Mouse (Mus musculus): ENCODE measurements around the gene Fam181b. TPM values are rescaled to one million over a fixed set of nuclear protein-coding genes. Genes with fewer than 3 reads are reported as not detected.
A peak's percentile ranks its signal among the peaks of the same experiment; 100 is the strongest.

The Fam181b gene
- total RNA-seq, 2 experiments from 2014 or later, result 18.4 to 23.0 TPM

DNA sequence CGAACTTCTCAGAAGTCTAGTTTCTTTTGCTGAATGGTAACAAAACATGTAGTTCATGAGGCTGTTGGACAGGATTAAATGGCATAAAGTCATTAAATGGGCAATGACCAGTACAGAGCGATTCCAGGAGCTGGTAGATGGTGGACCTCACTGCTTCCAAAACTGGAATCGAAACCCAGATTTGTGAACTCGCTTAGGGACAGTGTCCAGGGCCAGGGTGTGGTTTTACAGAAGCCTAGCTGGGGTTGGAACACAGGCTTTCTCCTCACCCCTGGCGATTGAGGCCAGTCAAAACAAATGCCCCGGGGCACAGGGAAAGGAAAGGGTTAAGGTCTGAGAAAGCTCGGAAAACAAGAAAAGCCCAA lies 263 bp upstream of the Fam181b start:
- intact Hi-C loops (cut with DNase I), result no loop called here
- Histone ChIP-seq H3K27ac (no peak overlapping the region), H3K4me3 (peak overlapping the region; percentile 64)
- no peak for TF ChIP-seq CTCF (IDR thresholded peaks at IDR 0.05)
- DNase-seq (ENCODE audit: extremely low spot score in 1 of 2, low spot score in 2 of 2), result no peak

DNA sequence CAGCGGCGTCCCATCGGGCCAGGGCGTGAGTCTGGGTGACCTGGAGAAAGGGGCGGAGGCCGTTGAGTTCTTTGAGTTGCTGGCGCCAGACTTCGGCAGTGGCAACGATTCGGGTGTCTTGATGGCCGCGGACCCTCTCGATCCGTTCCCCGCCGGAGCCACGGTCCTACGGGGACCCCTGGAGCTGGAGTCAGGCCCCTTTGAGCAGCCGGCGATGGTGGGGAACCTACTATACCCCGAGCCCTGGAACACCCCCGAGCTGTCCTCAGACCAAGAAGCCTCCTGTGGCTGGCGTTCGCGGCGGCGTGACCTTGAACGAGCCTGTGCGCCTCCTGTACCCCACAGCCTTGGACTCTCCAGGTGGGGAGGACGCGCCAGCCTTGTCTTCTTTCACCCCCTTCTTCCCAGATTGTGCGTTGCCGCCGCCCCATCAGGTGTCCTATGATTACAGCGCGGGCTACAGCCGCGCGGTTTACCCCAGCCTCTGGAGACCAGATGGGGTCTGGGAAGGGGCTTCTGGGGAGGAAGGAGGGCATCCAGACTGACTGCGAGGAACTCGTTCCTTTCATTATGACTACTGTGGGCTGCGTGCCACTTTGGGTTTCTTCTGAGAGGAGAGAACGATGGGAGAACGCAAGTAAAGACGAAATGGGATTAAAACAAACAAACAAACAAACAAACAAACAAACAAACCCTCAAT lies 1.2 kb downstream of the Fam181b start:
- Histone ChIP-seq H3K4me3 (peak overlapping the region; percentile 64), H3K27ac (peak overlapping the region; percentile 79)
- TF ChIP-seq CTCF (IDR thresholded peaks at IDR 0.05), result no peak
- no peak for DNase-seq (ENCODE audit: extremely low spot score in 1 of 2, low spot score in 2 of 2)
- intact Hi-C loops (cut with DNase I), result loop anchor here (10.0 kb wide), 1 partner anchor 96 kb away; no protein-coding TSS in a partner anchor

DNA sequence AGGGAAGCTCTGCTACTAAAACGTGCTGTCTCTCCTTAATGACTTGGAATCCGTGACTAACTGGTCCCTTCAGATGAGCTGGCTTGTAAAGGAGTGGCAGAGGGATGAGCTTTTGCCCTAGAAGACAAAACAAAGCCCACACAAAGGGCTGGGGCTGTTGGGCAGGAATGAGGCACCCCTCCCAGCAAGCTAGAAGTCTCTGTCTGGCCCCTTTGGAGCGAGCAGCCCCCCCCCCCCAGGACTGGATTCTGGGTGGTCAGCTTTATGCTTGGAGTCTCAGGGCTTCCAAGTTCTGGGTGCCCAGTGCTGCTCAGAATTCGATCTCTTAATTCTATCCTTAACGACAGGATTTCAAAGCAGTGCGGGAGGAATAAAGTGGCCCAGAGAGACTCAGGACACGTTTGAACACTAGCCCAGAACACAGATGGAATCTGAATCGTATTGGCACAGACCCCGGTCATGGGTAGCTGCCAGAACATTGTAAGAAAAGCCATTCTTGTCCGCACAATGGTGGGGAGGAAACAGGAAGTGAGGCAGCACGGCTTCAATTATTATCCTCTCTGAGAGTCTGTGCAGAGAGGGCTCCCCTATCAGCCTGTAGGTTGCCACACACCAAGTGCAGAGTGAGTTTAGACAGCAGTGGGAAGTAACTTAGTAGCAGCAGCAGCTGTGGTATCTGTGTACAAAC lies 13.8 kb downstream of the Fam181b start:
- TF ChIP-seq CTCF (IDR thresholded peaks at IDR 0.05), result no peak
- H3K4me3 ChIP-seq, result no peak overlapping the region; the same call in 1 of the 2 replicates
- intact Hi-C loops (cut with DNase I), result loop anchor here (2.0 kb wide), 1 partner anchor 219 kb away; the partner anchor contains the start of genes Ddias and Prcp
- H3K27ac ChIP-seq, result peak overlapping the region; percentile 2; the same call in 1 of the 2 replicates
- peak; percentile 53 to 61 for DNase-seq (ENCODE audit: extremely low spot score in 1 of 2, low spot score in 2 of 2)

DNA sequence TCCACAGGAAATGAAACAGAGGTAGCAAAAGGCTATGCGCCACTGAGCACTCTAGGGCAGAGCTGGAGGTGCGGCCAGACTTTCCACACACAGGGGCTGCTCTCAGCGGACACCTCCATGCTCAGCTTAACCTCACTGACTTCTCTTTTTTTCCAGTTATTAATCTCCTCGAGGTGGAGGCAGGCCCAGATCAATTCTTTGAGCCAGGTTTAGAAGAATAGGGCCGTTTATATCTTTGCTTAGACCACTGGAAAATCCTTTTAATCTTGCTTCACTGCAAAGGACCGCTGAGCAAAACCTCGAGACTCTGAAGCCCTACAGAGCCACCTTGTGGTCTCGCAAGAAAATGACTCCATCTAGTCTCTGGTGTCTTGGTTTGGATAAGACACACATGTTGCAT lies 15.8 kb downstream of the Fam181b start:
- H3K4me3 ChIP-seq, result no peak overlapping the region; the same call in 1 of the 2 replicates
- H3K27ac ChIP-seq, result no peak overlapping the region
- DNase-seq (ENCODE audit: extremely low spot score in 1 of 2, low spot score in 2 of 2), result peak; percentile 50 to 57
- peak; percentile 77 for TF ChIP-seq CTCF (IDR thresholded peaks at IDR 0.05)
- intact Hi-C loops (cut with DNase I), result loop anchor here (2.0 to 5.0 kb wide), 3 partner anchors 128 to 221 kb away; partner anchors contain the start of genes Ddias and Prcp

DNA sequence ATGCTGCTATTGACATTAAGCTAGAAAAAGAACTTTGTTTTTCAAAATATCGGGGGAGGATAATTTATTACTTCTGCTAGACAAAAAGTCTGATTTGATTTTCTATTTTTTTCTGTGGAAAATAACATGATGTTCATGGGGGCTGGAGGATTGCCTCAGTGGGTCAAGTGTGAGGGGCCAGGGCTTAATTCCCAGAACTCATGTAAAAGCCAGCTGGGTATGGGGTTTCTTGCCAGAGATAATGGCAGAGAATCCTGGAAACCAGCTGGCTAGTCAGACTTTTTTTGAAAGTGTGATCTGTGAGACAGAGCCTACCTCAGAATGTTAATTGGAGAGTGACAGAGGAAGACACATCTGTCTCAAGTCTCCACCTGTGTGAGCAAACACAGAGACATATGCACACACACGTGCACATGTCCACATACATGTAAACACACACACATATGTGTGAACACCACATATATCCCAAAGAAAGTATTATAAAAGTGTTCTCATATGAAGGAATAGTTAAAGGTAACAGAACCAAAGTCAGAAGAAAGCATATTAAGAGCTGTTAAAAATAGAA lies 25.2 kb downstream of the Fam181b start:
- Histone ChIP-seq H3K4me3 (no peak overlapping the region), H3K27ac (no peak overlapping the region)
- DNase-seq (ENCODE audit: extremely low spot score in 1 of 2, low spot score in 2 of 2), result no peak
- intact Hi-C loops (cut with DNase I), result no loop called here
- TF ChIP-seq CTCF (IDR thresholded peaks at IDR 0.05), result no peak

DNA sequence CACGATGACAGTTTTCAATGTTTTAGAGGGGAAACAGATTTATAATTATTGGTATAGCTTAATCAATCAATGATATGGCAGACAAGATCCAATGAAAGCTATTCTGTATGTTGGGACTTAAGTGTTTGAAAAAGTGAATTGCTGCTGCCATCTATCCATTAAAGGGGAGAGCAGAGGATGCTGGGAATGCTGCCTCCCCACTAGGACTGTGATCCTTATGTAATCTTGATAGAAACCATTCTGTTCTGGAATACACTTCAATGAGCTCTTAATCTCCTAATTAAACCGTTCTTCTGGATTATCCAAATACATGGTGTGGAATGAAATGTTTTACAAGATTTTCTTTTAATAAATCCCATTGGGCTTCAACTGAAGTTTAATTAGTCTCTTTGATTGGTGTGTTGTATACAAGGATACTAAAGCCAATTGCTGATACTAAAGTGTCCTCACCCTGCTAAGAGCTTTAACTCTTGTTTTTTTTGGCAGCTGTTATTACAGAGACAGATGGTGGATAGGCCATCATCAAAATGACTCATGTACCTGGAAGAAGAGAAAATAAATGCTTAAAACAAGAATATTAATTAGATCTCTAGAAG lies 30.8 kb downstream of the Fam181b start:
- Histone ChIP-seq H3K4me3 (no peak overlapping the region), H3K27ac (no peak overlapping the region)
- intact Hi-C loops (cut with DNase I), result no loop called here
- no peak for DNase-seq (ENCODE audit: extremely low spot score in 1 of 2, low spot score in 2 of 2)
- TF ChIP-seq CTCF (IDR thresholded peaks at IDR 0.05), result no peak

DNA sequence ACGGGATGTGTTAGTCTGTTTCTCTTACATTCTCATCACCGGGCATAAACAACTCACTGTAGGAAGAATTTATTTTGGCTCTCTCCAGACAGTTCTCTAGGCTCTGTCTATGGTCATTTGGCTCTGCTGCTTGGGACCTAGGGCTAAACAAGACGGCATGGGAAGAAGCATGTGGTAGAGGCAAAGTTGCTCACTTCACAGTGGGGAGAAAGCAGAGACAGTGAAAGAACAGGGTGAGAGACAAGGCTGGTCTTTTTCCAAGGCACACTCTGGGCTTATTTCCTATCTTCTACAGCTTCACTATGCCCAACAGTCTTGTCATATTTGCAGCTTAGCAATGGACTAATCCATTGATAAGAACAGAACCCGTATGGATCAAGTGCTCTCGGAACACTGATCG lies 31.4 kb downstream of the Fam181b start:
- Histone ChIP-seq H3K27ac (no peak overlapping the region), H3K4me3 (no peak overlapping the region)
- intact Hi-C loops (cut with DNase I), result no loop called here
- TF ChIP-seq CTCF (IDR thresholded peaks at IDR 0.05), result no peak
- DNase-seq (ENCODE audit: extremely low spot score in 1 of 2, low spot score in 2 of 2), result no peak

DNA sequence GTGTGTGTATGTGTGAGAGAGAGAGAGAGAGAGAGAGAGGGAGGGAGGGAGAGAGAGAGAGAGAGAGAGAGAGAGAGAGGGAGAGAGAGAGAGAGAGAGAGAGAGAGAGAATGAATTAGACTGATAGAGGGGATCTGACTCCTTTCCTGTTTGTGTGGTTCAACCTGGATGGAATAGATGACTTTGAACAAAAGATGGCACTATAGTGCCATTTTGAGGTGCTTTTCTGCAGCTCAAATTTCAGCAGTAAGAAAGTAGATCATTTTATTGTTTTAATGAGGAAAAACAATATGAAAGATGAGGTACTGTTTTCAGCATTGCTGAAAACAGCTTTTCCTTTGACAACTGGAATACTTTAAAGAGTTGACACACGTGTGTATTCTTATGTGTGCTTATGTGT lies 37.9 kb downstream of the Fam181b start:
- TF ChIP-seq CTCF (IDR thresholded peaks at IDR 0.05), result peak; percentile 31
- intact Hi-C loops (cut with DNase I), result no loop called here
- DNase-seq (ENCODE audit: extremely low spot score in 1 of 2, low spot score in 2 of 2), result no peak
- H3K4me3 ChIP-seq, result no peak overlapping the region
- no peak overlapping the region for H3K27ac ChIP-seq

DNA sequence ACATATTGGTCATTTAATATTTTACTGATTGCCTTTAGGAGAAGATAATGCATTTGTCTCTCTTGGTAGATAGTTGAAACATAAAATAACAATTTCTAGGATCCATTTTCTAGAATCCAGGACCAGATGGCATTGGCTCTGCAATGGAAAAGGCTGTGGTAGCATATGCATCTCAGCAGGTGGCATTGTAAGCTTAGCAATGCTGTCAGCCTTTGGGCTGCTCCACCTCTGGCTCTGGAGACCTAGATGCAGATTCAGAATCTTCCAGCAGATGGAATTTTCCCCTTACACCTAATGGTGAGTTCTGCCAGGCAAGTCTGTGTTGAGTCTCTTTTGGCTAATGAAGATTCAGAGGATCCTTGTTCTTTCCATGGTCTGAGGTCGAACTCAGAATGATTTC lies 44.3 kb downstream of the Fam181b start:
- intact Hi-C loops (cut with DNase I), result loop anchor here (10.0 kb wide), 1 partner anchor 921 kb away; no protein-coding TSS in a partner anchor
- no peak for DNase-seq (ENCODE audit: extremely low spot score in 1 of 2, low spot score in 2 of 2)
- TF ChIP-seq CTCF (IDR thresholded peaks at IDR 0.05), result peak; percentile 27

More for the DNA sequence above, 44.3 kb downstream of the Fam181b start:
- H3K27ac ChIP-seq, result no peak overlapping the region
- H3K4me3 ChIP-seq, result no peak overlapping the region

Other genes with a start within 250 kb of the Fam181b start
- under 1 TPM; 0.42 to 0.88 TPM for gene Ddias, start 205.6 kb upstream of the Fam181b start, total RNA-seq (2021)
- gene Prcp, start 205.4 kb upstream of the Fam181b start, total RNA-seq (2021), result 10 to 100 TPM in 1 of 2 experiments, 1 to 10 TPM in 1; 9.5 to 10.1 TPM

Data from left cerebral cortex, adult 2 months (tissue).